Mouse (Mus musculus) midbrain, embryonic 16.5 days (tissue): ENCODE measurements at regions not wholly inside any gene's neighbourhood (a gene's known extent, or its start where the extent isn't known, plus 50 kb on each side); places are given as distances from the start of the nearest gene placed in this dataset.

ENCODE experiments used
- ATAC-seq: fragments of 200-750 bp; cut with Nextera tagmentation; 2 replicates; pipeline ENCODE4 v1.8.0; 2017; ENCODE audit warnings: moderate TSS enrichment
- H3K27ac ChIP-seq: fragments of 300-500 bp; sonication (generic); 2 replicates; pipeline ENCODE4 v1.5.1; 2014; ENCODE audit warnings: mild to moderate bottlenecking, low read length, mixed read lengths
- H3K27me3 ChIP-seq: fragments of 300-500 bp; sonication (generic); 2 replicates; pipeline ENCODE4 v1.6.1; 2014; ENCODE audit warnings: low read depth, low read length, mixed read lengths; ENCODE audit not compliant: control insufficient read depth, insufficient read depth
- H3K36me3 ChIP-seq: fragments of 300-500 bp; sonication (generic); 2 replicates; pipeline ENCODE4 v1.6.1; 2014; ENCODE audit warnings: mild to moderate bottlenecking, low read length, moderate library complexity, mixed read lengths; ENCODE audit not compliant: control insufficient read depth, insufficient read depth
- H3K4me1 ChIP-seq: fragments of 300-500 bp; sonication (generic); 2 replicates; pipeline ENCODE4 v1.6.1; 2014; ENCODE audit warnings: mild to moderate bottlenecking, low read length, mixed read lengths; ENCODE audit not compliant: control insufficient read depth, insufficient read depth
- H3K4me2 ChIP-seq: fragments of 300-500 bp; sonication (generic); 2 replicates; pipeline ENCODE4 v1.6.1; 2014; ENCODE audit warnings: mild to moderate bottlenecking, low read length, mixed read lengths
- H3K4me3 ChIP-seq: fragments of 300-500 bp; sonication (generic); 2 replicates; pipeline ENCODE4 v1.5.1; 2014; ENCODE audit warnings: low read depth, mild to moderate bottlenecking, low read length, moderate library complexity, mixed read lengths
- H3K9ac ChIP-seq: fragments of 300-500 bp; sonication (generic); 2 replicates; pipeline ENCODE4 v1.6.1; 2014; ENCODE audit warnings: low read depth, low read length, mixed read lengths
- H3K9me3 ChIP-seq: fragments of 300-500 bp; sonication (generic); replicated peaks from 2 replicates; pipeline ENCODE4 v1.6.1; 2014; ENCODE audit warnings: mild to moderate bottlenecking, low read length, mixed read lengths; ENCODE audit not compliant: control insufficient read depth, poor library complexity, severe bottlenecking
- WGBS: fragments of 180-500 bp; shearing (Covaris S2); extraction: QIAGEN DNeasy Blood & Tissue Kit; methylation state at CpG from one replicate; pipeline ENCODE4 v1.1.7; 2014; 5-methylcytosine and 5-hydroxymethylcytosine counted together

DNA sequence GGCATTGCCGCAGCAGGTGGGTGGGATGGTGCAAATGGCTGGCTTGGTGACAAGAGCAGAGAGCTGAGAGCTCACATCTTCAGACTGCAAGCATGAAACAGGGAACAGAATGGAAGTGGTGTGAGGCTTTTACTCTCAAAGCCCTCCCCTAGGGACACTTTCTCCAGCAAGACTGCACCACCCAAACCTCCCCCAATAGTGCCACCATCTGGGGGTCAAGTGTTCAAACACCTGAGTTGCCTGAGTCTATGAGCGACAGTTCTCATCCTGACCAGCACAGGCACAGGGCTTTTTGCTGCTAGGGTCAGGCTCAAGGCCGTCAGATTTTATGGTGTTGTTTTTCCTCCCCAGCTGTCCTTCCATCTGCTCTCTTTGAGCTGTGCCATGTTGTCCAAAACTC is 337.9 kb upstream of the Eif4g2 start:
- WGBS, result 90% methylated on average over 3 of the region's 3 CpGs
- Histone ChIP-seq H3K9ac (no peak overlapping the region), H3K27ac (no peak overlapping the region), H3K9me3 (no peaks in the 10 kb centered on the region), H3K4me3 (no peak overlapping the region), H3K36me3 (no peaks in the 10 kb centered on the region), H3K4me2 (no peak overlapping the region), H3K4me1 (no peaks in the 10 kb centered on the region), H3K27me3 (no peaks in the 10 kb centered on the region)
- no peak for ATAC-seq

DNA sequence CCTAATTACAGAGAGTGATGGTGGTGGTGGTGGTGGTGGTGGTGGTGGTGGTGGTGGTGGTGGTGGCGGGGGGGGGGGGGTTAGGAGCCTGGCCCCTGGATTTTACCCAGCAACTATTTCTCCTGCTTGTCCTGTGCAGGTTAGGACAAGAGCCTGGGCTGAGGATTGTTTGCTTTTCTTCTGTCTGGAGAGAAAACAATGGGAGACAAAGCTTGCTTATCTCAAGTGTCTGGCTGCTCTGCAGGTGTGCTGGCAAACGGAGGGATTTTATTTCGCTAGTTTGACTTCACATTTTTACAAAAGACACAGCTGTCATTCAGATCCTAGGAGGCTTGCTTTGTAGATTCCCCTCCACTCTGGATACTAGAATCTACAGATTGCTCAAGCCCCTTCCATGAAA is 334.9 kb upstream of the Eif4g2 start:
- Histone ChIP-seq H3K4me1 (0 out of 2 replicates have a peak, but pooled peaks cover 3% of the 10 kb centered on the region), H3K9ac (no peak overlapping the region), H3K9me3 (no peaks in the 10 kb centered on the region), H3K27ac (no peak overlapping the region), H3K4me3 (no peak overlapping the region), H3K36me3 (no peaks in the 10 kb centered on the region), H3K4me2 (no peak overlapping the region), H3K27me3 (no peaks in the 10 kb centered on the region)
- WGBS, result 30% methylated on average over 3 of the region's 3 CpGs
- ATAC-seq, result no peak

DNA sequence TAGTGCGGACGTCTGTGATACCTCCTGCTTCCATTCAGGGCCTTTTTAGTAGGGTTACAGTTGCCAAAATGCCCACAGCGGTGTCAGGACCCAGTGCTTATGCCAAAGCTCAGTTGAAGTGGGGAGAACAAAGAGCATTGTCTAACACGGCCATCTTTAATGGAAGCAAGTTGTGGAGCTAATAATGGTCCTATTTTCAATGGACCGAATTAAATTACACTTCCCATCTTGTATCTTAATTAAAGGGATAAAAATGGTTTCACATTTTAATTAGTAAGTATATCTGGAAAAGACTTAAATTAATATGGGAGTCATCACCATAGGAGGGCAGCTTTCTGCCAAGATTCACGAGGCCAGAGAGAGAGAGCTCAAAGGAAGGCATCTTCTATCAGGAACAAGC is 333.2 kb upstream of the Eif4g2 start:
- no peaks in the 10 kb centered on the region for H3K9me3 ChIP-seq

GRCm38 (mm10) chr7:111413745-111414144 is 330.9 kb upstream of the Eif4g2 start:
- Histone ChIP-seq H3K27me3 (no peaks in the 10 kb centered on the region), H3K4me3 (no peak overlapping the region), H3K27ac (no peak overlapping the region), H3K4me1 (peaks cover 5% of the 10 kb centered on the region; the same call in 1 of the 2 replicates), H3K36me3 (no peaks in the 10 kb centered on the region), H3K4me2 (no peak overlapping the region), H3K9me3 (no peaks in the 10 kb centered on the region), H3K9ac (no peak overlapping the region)
- 87% methylated on average over 4 of the region's 4 CpGs for WGBS
- ATAC-seq, result no peak

More for the DNA sequence above, 333.2 kb upstream of the Eif4g2 start:
- no peak for ATAC-seq
- no peak overlapping the region for H3K4me3 ChIP-seq
- no peaks in the 10 kb centered on the region for H3K27me3 ChIP-seq
- peaks cover 5% of the 10 kb centered on the region; the same call in 1 of the 2 replicates for H3K4me1 ChIP-seq
- no peak overlapping the region for H3K9ac ChIP-seq
- no peak overlapping the region for H3K27ac ChIP-seq
- no peak overlapping the region for H3K4me2 ChIP-seq
- H3K36me3 ChIP-seq, result no peaks in the 10 kb centered on the region
- 59% methylated on average over 6 of the region's 6 CpGs for WGBS

- no peak for ATAC-seq
- Histone ChIP-seq H3K4me2 (no peak overlapping the region), H3K4me1 (peaks cover 5% of the 10 kb centered on the region; the same call in 1 of the 2 replicates), H3K9me3 (no peaks in the 10 kb centered on the region), H3K36me3 (no peaks in the 10 kb centered on the region), H3K4me3 (no peak overlapping the region), H3K9ac (no peak overlapping the region), H3K27ac (0 out of 2 replicates have a peak overlapping the region, but pooled peaks have one; percentile 37), H3K27me3 (no peaks in the 10 kb centered on the region)
- 32% methylated on average over 2 of the region's 2 CpGs for WGBS
These were observed 330.1 kb upstream of the Eif4g2 start for GRCm38 (mm10) chr7:111412957-111413356.

DNA sequence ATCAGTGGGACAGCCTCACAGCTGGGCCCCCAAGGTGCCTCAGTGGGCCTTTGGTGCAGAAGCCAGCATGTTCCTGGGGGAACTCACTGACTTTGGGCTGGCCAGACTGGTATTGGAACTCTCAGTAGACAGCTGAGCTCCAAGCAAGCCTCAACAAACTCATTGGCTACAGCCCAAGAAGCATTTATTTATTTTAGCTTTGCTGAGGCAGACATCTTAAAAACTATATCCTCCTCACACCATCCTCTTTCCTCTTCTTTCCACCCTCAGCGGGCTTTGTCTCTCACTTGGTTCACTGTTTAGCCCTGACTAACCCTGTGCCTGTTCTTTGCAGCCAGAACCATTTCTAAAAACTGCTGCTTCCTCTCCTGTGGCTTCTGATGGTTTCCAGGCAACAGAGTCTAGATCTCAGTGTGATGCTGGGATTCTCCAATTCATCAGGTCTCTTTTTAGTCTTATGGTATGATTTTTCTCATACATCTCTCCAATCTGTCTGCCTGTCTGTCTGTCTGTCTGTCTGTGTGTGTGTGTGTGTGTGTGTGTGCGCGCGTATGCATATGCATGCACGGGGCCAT is 328.6 kb upstream of the Eif4g2 start:
- Histone ChIP-seq H3K4me3 (no peak overlapping the region), H3K36me3 (no peaks in the 10 kb centered on the region), H3K27ac (no peak overlapping the region), H3K27me3 (no peaks in the 10 kb centered on the region), H3K9ac (no peak overlapping the region), H3K4me2 (no peak overlapping the region), H3K4me1 (peaks cover 5% of the 10 kb centered on the region; the same call in 1 of the 2 replicates), H3K9me3 (no peaks in the 10 kb centered on the region)
- WGBS, result 93% methylated on average over 5 of the region's 5 CpGs
- ATAC-seq, result no peak; the same call in 1 of the 2 replicates

DNA sequence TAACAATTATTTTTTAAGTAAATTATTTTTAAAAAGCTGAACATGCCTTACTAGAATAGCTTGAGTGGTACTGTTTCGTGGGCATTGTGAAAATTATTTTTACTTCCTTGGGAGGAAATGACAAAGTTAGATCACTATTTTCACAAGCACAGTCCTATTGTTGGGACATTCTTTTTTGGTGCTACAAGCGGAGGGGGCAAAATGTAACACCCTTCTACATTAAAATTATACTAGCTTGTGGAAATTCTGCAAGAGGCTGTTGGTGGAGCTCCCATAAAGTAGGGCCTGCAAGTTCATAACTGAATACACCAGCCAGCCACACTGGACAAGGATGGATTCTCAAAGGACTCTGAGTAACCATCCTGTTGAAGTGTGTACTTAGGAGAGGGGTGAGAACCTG is 313.1 kb upstream of the Eif4g2 start:
- H3K4me2 ChIP-seq, result no peak overlapping the region
- WGBS, result 82% methylated on average over 2 of the region's 2 CpGs
- H3K9ac ChIP-seq, result no peak overlapping the region
- H3K27me3 ChIP-seq, result no peaks in the 10 kb centered on the region
- ATAC-seq, result no peak
- H3K36me3 ChIP-seq, result no peaks in the 10 kb centered on the region
- no peaks in the 10 kb centered on the region for H3K9me3 ChIP-seq
- H3K4me3 ChIP-seq, result no peak overlapping the region
- H3K27ac ChIP-seq, result no peak overlapping the region
- H3K4me1 ChIP-seq, result no peaks in the 10 kb centered on the region

- Histone ChIP-seq H3K4me3 (no peak overlapping the region), H3K9me3 (no peaks in the 10 kb centered on the region), H3K27me3 (no peaks in the 10 kb centered on the region), H3K4me1 (no peaks in the 10 kb centered on the region), H3K4me2 (no peak overlapping the region), H3K9ac (no peak overlapping the region), H3K36me3 (no peaks in the 10 kb centered on the region), H3K27ac (no peak overlapping the region)
- ATAC-seq, result no peak
- 64% methylated on average over 6 of the region's 6 CpGs for WGBS
These were observed 312.3 kb upstream of the Eif4g2 start for GRCm38 (mm10) chr7:111395111-111395510.

DNA sequence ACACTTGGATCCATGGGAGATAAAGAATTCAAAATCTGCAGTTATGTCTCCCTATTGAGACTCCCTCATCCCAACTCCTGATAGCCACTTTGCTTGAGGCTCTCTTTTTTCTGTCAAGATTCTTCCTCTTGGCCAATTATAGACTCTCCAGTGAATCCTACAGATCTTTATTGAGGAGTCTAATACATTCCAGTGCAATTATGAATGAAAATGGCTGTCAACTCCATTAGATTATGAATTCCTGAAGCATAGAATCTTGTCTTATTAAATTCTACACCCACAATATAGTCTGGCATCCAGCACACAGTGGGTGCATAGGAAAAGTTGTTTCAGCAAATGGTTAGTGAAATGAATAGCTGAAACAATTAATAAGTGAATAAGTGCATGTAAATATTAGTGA is 311.0 kb upstream of the Eif4g2 start:
- Histone ChIP-seq H3K27ac (no peak overlapping the region), H3K4me2 (no peak overlapping the region), H3K4me1 (no peaks in the 10 kb centered on the region), H3K27me3 (no peaks in the 10 kb centered on the region), H3K9me3 (no peaks in the 10 kb centered on the region), H3K4me3 (no peak overlapping the region), H3K36me3 (no peaks in the 10 kb centered on the region), H3K9ac (no peak overlapping the region)
- no peak for ATAC-seq
